Mouse (Mus musculus) gastrocnemius, adult 2 months (tissue): ENCODE data around the gene Ern2. TPM values are rescaled to one million over a fixed set of nuclear protein-coding genes. Genes with fewer than 3 reads are reported as not detected.

Source experiments
- DNase-seq: peaks from one replicate; pipeline ENCODE4 v3.0.0; 2022
- H3K27ac ChIP-seq: fragments of 200-600 bp; 2 replicates; pipeline ENCODE4 v1.8.1; 2022; ENCODE audit warnings: mild to moderate bottlenecking
- H3K4me3 ChIP-seq: fragments of 200-600 bp; 2 replicates; pipeline ENCODE4 v1.8.1; 2022; ENCODE audit warnings: mild to moderate bottlenecking, moderate library complexity
- CTCF ChIP-seq: fragments of 200-600 bp; IDR thresholded peaks from 2 replicates; pipeline ENCODE4 v1.8.1; 2022; ENCODE audit warnings: antibody characterized with exemption, mild to moderate bottlenecking, moderate library complexity
- intact Hi-C: fragments of 180-260 bp; cut with DNase I; formaldehyde crosslinking; loops from one replicate; pipeline ENCODE4 v1.15.1; 2025
- total RNA-seq, 2 experiments: library from RNA; stranded (reverse); gene quantifications; 2 replicates each; pipeline ENCODE4 v1.2.3; 2021

Gene Ern2
- total RNA-seq, 2 experiments from 2014 or later, result not detected

DNA sequence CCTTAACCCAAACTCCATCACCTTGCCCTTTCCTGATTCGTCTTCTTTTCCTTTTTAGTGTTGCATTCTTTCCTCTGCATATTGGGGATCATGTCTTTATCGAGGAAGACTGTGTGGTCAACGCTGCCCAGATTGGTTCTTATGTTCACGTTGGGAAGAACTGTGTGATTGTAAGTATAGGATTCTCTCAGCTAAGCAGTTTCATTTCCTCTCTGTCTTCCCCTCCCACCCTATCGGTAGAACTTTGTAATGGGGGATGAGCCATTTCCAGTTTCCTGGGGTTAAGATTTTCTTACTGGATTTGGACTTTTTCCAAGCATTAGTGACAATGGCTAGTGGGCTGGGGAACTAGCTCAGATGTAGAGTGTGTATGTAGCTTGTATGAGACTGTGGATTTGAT, 47.8 kb downstream of the Ern2 start:
- DNase-seq, result no peak
- intact Hi-C loops, result no loop called here
- TF ChIP-seq CTCF, result no peak
- H3K27ac ChIP-seq, result no peak overlapping the region
- no peak overlapping the region for H3K4me3 ChIP-seq

DNA sequence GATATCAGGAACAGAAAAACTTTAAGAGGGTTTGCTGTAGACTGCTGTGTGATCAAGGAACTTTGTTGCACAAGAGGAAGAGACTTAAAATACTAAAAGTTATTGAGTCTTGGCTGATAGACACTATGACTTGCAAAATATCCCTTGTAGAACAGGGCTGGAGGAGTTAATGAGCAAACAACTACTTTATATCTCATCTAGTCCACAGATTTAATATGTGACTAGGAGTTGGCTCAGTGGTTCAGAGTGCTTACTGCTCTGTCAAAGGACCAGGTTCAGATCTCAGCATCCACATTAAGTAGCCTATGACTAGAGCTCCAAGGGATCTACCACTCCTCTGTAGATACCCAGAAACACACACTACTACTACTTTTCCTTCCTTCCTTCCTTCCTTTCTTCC, 48.9 kb downstream of the Ern2 start:
- H3K27ac ChIP-seq, result no peak overlapping the region
- DNase-seq, result no peak

DNA sequence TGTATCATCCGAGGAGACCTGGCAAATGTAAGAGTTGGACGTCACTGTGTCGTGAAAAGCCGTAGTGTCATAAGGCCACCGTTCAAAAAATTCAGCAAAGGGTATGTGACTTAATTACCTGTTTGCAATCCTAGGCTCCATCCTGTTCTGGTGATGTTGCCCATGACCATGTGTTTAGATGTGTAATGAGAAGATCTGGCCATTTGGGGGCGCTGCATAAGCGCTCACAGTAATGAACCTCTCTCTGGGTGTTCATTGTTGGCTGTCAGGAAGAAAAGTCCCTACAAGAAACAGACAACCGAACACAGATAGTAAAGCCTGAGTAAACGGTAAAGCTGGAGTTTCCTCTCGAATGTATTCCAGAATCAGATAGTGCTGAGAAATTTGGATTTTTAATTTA, 50.9 kb downstream of the Ern2 start:
- DNase-seq, result no peak
- H3K4me3 ChIP-seq, result no peak overlapping the region
- TF ChIP-seq CTCF, result peak; percentile 47
- intact Hi-C loops, result no loop called here
- no peak overlapping the region for H3K27ac ChIP-seq

More for the DNA sequence above, 48.9 kb downstream of the Ern2 start:
- no peak for TF ChIP-seq CTCF
- no peak overlapping the region for H3K4me3 ChIP-seq
- intact Hi-C loops, result no loop called here

DNA sequence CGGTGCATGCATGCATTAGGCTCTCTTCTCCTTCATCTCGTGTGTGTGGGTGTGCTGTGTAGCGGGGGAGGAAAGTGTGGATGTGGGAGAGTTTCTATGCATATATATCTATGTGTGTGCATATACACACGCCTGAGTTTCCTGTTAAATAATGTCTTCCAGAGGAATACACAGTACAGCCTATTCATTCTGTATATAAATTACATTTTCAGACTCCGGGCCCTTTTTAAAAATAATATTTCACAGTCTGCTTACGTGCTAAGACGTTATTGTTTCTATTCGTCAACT, 52.7 kb downstream of the Ern2 start:
- intact Hi-C loops, result no loop called here
- no peak for TF ChIP-seq CTCF
- Histone ChIP-seq H3K27ac (peak overlapping the region; percentile 92), H3K4me3 (peak overlapping the region; percentile 81)
- no peak for DNase-seq

DNA sequence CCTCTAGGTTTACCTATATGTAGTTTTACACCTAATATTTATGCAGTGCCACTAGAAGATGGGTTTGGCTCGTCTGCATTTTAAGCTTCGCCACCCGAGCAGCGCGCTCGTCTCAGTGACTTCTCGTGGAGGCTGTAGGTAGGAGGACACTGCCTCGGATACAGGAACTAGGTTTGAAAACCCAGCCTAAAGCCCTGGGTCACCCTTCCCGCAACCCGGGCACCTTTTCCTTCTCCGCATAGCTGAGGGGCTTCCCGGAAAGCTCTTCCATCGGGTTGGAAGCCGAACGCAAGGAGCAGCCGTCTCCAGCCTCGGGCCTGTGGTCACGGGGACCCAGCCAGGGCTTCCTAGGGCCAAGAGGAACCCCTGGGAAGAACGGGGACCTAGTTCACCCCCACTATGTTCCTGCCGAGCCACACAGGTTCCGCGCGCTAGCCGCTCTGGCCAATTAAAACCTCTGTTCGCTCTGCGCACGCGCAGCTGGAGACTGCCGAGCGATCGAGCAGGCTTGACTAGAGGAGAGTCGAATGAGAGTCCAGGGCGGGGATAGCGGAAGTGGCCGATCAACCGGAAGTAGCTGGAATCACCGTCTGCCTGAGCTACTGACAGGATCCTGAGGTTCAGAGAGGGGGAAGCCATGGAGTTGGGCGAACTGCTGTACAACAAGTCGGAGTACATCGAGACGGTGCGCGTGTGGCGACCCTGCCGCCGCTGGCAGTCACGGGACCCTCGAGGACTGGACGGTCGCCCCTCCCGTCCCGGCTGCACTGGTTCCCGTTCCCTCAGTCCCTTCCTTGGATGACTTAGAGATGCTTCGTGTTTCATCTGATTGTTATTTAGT, 53.3 kb downstream of the Ern2 start, which contains the start of the genes Palb2 and Dctn5:
Gene Palb2 (minus strand): TSS at position 489 of the 841 bp plus-strand sequence.
Gene Dctn5 (plus strand): TSS at position 545 of the 841 bp plus-strand sequence.
- no peak for TF ChIP-seq CTCF

DNA sequence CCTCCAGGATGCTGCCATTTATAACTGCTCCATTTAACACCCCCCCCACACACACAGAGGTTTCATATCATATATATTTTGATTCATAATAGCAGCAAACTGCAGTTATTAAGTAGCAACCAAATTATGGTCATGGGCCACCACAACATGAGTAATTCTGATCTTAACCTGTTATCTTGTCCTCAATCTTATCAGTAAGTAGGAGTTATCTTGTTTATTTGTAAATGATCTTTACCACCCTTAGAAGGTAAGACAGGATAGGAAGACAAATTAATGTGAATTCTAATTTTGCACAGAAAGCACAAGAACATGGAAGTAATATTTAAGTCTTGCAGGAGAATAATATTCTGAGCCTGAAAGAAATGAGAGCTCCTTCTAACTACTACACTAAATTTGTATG, 54.2 kb downstream of the Ern2 start:
- Histone ChIP-seq H3K27ac (no peak overlapping the region), H3K4me3 (peak overlapping the region; percentile 81)
- no peak for TF ChIP-seq CTCF
- DNase-seq, result no peak
- intact Hi-C loops, result no loop called here

More for the DNA sequence above, 53.3 kb downstream of the Ern2 start, which contains the start of the genes Palb2 and Dctn5:
- intact Hi-C loops, result no loop called here
- peak; percentile 98 for DNase-seq
- Histone ChIP-seq H3K27ac (peak within 1 kb of the TSS; percentile 92), H3K4me3 (peak within 1 kb of the TSS; percentile 81)

DNA sequence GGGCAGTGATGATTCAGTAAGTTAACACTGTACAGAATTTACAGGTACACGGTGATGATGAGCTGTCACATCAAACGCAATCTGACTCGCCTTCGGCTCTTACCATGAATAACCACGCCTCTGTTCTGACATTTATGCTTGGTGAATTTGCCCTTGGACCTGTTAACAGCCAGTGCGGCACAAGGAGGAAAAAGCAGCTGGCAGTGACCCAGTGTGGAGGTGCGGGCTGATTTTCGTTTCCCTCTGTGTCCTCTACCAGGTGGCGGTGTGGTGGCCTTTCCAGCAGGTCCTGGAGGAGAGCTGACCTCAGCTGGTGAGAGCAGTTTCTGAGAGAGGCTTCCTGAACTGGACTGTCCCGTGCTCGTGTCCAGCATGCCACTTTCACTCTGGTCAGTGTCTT, 59.1 kb downstream of the Ern2 start:
- no peak for TF ChIP-seq CTCF
- no peak overlapping the region for H3K4me3 ChIP-seq
- intact Hi-C loops, result no loop called here

DNA sequence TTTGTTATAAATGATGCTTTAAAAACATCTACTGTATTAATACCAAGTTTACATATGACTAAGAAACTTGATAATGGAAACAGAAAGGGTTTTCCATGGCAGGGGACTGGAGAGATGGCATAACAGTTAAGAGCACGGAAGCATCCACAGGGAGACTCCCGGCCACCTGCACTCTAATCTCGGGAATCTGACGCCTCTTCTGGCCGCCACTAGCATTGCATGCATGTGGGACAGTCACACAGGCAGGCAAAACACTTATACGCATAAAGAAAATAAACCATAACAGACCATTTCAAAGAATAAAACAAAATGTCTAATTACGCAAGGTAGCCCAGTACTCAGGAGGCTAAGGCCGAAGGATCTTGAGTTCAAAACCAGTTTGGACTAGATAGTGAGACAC, 60.4 kb downstream of the Ern2 start:
- H3K27ac ChIP-seq, result no peak overlapping the region
- DNase-seq, result no peak
- TF ChIP-seq CTCF, result peak; percentile 8; the same call in 1 of the 2 replicates
- no peak overlapping the region for H3K4me3 ChIP-seq
- intact Hi-C loops, result no loop called here

More for the DNA sequence above, 59.1 kb downstream of the Ern2 start:
- H3K27ac ChIP-seq, result no peak overlapping the region
- no peak for DNase-seq

DNA sequence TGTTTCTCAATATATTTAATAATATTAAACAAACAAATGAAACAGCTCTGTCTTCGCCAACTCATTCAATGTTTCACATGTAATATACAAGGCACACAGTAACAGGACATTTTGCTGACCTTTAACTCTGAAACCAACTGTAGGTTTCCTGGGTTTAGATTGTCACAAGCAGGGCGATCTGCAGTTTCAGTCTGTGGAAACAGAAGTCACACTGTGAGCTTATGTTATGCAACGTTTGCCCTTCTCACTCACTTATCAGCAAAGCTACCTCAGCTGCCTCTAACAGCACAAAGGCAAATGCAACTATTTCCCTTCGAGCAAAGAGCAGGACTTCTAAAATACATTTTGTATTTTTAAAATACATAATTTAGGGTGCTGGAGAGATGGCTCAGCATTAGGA, 62.5 kb downstream of the Ern2 start:
- no peak overlapping the region for H3K27ac ChIP-seq
- no peak overlapping the region for H3K4me3 ChIP-seq
- intact Hi-C loops, result no loop called here
- no peak for TF ChIP-seq CTCF
- no peak for DNase-seq

Other genes with a start within 250 kb of the Ern2 start
- gene Cog7, start 204.5 kb downstream of the Ern2 start, total RNA-seq, result 10 to 100 TPM; 10.5 to 13.9 TPM
- 10 to 100 TPM; 12.2 to 13.5 TPM for gene Gga2, start 165.0 kb downstream of the Ern2 start, total RNA-seq
- 10 to 100 TPM; 23.2 to 25.5 TPM for gene Ubfd1, start 119.0 kb downstream of the Ern2 start, total RNA-seq
- 1 to 10 TPM; 6.6 to 8.2 TPM for gene Ears2, start 118.9 kb downstream of the Ern2 start, total RNA-seq
- 100 to 1,000 TPM; 529 to 848 TPM for gene Ndufab1, start 84.3 kb downstream of the Ern2 start, total RNA-seq
- gene Palb2, start 53.2 kb downstream of the Ern2 start, total RNA-seq, result under 1 TPM; 0.61 to 0.66 TPM
- 10 to 100 TPM; 16.4 to 21.1 TPM for gene Dctn5, start 53.2 kb downstream of the Ern2 start, total RNA-seq
- gene Plk1, start 26.8 kb downstream of the Ern2 start, total RNA-seq, result under 1 TPM; 0.18 to 0.28 TPM
- gene Chp2, start 33.3 kb upstream of the Ern2 start, total RNA-seq, result 1 to 10 TPM; 3.1 to 4.2 TPM
- 1 to 10 TPM in 1 of 2 experiments, under 1 TPM in 1; 0.54 to 1.1 TPM for gene Prkcb, start 102.5 kb upstream of the Ern2 start, total RNA-seq